Mouse (Mus musculus) urinary bladder, postnatal 36 days (tissue): ENCODE results near the gene Wars2.
A peak's percentile ranks its signal among the peaks of the same experiment; 100 is the strongest.

Source experiments
- DNase-seq, 2 experiments: peaks; one replicate each; pipeline ENCODE4 v3.0.0; 2022; ENCODE audit warnings: low spot score in 2 of 2, mixed read lengths in 1 of 2

Wars2 gene

DNA sequence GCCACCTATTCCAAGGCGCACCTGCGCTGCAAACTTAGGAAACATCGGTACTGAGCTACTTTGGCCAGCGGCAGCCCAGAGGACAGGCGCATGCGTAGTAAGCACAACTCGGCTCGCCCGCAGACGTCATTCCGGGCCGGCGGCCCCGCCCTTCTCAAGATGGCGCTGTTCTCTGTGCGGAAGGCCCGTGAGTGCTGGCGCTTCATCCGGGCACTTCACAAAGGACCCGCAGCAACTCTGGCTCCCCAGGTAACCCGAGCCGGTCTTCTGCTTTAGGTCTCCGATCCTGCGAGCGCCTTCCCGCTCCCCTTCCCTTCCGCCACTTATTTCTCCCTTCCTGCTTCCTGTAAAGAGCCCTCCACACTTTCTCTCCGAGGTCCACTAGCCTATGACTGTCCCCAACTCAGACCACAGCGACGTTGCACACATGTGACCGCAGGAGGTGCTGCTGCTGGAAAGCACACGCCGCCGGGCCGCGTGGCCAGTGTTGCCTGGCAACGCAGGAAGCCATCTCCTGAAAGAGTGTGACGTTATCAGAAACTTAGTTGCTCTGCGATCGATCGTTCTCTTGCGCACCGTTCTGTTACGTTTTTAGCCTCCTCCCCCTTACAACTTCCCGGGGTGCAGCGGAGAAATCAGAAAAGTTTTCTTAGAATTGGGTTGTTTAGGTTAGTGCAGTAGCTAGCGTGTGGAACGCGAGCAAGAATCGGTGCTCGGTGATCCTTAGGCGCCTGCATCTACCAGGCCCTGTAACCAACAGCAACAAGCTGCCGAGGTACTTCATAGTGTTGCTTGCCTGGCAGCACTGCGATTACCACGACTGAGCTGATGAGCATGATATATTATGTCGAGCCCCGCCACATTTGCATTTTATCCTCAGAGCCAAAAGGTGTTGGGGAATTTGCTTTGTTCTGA is at the start of gene Wars2:
Wars2 (plus strand) TSS at position 129 of the 915 bp plus-strand sequence.
- peak; percentile 92 to 93 for DNase-seq

DNA sequence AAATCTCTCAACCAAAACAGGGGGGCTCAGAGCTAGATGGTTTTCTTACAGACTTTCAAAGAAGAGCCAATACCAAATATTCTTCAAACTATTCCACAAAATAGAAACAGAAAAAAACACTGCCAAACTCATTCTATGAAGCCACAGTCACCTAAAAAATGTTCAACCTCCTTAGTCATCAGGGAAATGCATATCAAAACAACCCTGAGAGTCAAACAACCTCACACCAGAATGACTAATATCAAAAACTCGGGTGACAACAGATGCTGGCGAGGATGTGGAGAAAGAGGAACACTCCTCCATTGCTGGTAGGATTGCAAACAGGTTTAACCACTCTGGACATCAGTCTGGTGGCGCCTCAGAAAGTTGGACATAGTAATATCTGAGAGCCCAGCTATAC is 44.1 kb upstream of the Wars2 start:
- no peak for DNase-seq

DNA sequence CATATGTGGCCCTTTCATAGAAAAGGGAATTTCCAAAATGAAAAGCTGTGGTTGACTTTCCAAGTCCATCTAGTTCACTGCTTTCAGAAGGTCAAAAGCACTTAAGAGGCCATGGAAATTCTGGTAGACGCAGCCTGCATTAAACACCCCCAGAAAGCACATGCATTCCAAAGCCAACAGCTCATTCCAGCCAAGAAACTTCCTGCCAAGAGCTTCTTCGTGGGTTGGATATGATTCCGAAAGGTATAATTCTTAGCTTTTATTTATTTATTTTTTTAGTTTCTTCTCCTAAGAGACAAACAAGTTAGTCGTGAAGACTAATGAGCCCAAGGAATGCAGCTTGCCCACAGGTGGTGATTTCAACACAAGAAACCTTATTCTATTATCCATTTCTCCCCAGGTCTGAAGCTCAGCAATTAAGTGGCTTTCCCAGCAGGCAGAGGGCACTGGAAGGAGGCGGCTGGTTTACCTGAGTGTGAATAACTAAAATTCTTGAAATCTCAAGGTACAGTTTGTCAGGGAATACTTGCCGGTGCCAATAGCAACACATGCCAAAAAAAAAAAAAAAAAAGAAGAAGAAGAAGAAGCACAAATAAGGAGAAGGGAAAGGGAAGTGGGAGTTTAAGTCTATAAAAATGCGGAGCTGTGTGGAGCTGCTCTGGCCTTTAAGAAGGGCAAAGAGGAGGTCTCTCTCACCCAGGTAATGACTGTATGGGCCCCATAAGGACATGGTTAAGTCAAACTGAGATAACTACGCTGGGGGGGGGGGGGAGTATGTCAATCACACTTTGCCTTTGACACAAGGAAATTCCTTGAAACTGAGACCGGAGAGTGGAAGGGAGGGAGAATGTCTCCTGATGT is 30.3 kb upstream of the Wars2 start:
- no peak for DNase-seq

DNA sequence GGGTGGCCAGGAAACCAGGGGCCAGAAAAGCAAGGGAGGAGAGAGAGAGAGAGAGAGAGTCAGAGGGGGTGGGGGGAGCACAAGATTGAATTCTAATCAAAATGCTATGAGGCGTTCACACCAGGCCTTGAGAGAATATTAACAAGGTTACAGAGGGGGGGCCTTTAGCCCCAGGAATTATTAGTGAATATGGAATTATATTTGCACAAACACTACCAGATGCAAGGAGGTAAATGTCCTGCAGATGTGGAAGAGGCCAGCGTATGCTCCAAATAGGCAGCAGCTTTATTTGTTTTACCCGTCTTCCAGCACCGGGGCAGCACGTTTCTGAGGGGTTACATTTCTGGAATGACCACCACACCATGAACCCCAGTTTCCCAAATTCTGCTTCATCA is 29.7 kb upstream of the Wars2 start:
- no peak for DNase-seq

GRCm38 (mm10) chr3:99113266-99113837 is 27.5 kb upstream of the Wars2 start:
- DNase-seq: no peak

DNA sequence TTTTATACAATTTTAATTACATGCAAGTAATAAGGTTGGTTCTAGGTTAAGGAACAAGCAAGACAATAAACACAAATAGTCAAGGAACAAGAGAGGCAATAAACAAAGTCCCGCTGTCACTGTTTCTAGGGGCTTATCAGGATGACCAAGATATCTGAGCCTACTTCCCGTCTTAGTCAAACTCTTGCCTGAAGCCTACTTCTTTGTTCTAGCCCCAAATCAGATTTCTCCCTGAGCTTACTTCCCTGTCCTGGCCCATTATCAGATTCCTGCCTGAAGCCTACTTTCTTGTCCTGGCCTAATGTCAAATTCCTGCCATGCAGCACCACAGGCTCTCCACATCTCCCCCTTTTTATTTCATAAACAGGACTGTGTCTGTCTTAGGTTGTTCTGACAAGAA is 19.9 kb upstream of the Wars2 start:
- no peak for DNase-seq

- DNase-seq: no peak
Measured at GRCm38 (mm10) chr3:99130521-99130920, 10.3 kb upstream of the Wars2 start.

- DNase-seq: no peak
Measured at GRCm38 (mm10) chr3:99131973-99132372, 8.9 kb upstream of the Wars2 start.

GRCm38 (mm10) chr3:99133913-99134312 is 7.0 kb upstream of the Wars2 start:
- no peak for DNase-seq

GRCm38 (mm10) chr3:99147886-99148285 is 7.0 kb downstream of the Wars2 start:
- no peak for DNase-seq

DNA sequence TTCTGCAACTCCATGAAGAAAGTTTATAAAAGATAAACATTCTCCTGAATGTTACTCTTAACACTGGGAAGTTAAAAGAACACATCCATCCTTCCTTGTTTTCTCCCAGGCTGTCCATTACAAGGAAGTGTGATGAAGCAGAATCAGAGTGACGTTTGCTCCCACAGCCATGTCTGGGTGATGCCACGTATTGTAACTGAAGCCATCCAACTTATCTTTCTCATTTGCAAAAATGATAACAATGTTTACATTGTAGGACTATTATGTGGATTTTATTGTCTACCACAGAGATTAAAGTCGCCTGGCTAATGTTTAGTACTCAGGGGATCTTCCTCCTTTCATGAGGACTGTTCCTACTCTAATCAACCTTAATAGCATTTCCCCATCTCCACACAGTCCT is 8.2 kb downstream of the Wars2 start:
- no peak for DNase-seq

GRCm38 (mm10) chr3:99156286-99156685 is 15.4 kb downstream of the Wars2 start:
- no peak for DNase-seq

DNA sequence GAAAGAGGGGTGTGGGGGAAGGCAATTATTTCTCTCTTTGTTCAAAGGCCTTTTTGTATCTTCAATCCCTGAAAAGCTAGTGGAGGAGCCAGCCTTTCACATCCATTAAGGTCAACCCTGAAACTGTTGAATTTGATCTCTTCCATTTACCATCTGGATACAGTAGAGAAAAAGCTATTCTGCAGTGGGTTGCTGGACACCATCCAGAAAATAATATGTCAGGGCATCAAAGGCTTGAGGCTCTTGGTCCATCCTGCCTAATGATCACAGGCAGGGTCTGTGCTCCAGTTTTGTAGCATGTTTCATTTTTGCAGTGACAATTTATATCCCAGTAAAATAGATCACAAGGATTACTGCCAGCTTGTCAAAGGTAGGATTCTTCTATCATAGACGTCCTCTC is 16.1 kb downstream of the Wars2 start:
- DNase-seq: no peak

GRCm38 (mm10) chr3:99157451-99158015 is 16.7 kb downstream of the Wars2 start:
- no peak for DNase-seq

- DNase-seq: no peak
Measured at GRCm38 (mm10) chr3:99160016-99160415, 19.1 kb downstream of the Wars2 start.

DNA sequence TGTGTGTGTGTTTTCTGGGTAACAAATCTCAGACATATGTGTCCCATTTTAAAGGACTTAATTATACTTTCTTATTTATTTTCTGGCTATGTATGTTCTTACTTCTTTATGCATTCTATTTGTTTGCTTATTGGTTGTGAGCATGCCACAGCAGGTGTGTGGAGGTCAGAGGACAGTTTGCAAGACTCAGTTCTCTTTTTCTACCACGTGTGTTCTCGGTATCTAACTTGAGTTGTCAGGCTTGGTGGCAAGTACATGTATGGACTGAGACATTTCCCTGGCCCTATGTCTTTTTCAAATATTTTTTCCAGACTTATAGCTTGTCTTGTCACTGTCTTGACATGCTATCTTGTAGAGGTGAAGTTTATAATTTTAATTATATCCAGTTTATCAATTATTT is 21.3 kb downstream of the Wars2 start:
- no peak for DNase-seq

DNA sequence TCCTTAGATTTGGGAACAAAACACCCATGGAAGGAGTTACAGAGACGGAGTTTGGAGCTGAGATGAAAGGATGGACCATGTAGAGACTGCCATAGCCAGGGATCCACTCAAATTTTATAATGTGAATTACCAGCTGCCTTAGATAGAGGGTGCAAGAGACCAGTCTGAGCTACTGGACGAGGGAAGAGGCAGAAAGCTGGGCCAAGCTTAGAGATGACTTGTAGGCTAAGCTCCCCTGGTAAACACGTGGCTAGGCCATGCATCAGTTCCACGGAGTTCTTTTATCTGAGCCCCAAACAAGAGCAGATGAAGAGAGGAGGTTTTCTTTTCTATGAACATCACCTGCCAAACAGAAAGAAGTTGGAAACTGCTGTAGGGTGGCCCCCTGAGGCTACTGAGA is 26.9 kb downstream of the Wars2 start:
- DNase-seq: no peak

DNA sequence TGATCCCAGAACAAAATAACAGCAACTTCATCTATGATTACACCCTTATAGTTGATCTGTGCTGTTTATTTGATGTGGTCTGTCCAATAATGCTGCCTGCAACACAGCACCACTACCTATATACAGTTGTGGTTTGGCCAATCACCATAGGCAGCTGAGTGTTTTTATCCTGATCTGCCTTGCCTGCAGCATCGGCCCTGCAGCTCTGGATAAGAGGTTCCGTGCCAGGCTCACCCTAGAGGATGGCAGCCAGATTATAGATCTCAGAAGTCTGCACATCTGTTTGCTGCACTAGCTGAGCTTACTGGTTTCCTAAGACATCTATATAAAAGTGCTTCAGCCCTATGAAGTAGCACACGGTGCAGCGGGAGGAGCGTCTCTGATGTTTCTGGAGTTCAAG is 32.3 kb downstream of the Wars2 start:
- no peak for DNase-seq

GRCm38 (mm10) chr3:99174658-99175304 is 33.9 kb downstream of the Wars2 start:
- DNase-seq: no peak

GRCm38 (mm10) chr3:99183355-99184016 is 42.6 kb downstream of the Wars2 start:
- DNase-seq: no peak

DNA sequence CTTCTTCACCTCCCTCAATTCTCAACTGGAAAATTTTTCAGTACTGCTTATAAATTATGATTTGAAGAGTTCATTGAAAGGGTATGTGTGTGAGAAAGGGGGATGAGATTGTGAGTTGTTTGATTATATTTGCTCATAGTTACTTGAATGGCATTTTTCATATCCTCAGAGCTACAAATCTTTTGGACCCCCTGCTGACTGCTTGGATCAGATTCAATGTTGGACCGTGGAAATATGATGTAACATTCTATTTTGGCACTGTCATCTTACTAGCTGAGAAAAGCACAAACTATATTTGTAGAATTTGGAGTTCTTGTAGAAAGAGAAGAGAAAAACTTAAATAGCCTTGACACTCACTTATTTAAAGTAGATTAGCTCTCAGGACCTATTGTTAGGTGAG is 43.5 kb downstream of the Wars2 start:
- DNase-seq: no peak
